Mouse (Mus musculus) heart, adult 2 months (tissue): ENCODE measurements at regions not wholly inside any gene's neighbourhood (a gene's known extent, or its start where the extent isn't known, plus 50 kb on each side); places are given as distances from the start of the nearest gene placed in this dataset.

Source experiments
- CTCF ChIP-seq: fragments of 200-600 bp; IDR thresholded peaks from 2 replicates; pipeline ENCODE4 v1.8.1; 2022; ENCODE audit warnings: antibody characterized with exemption, mild to moderate bottlenecking, moderate library complexity
- EP300 ChIP-seq: fragments of 200-500 bp; IDR thresholded peaks from 2 replicates; pipeline ENCODE4 v1.6.1; 2011; ENCODE audit warnings: low read depth, low read length, control low read depth; ENCODE audit not compliant: insufficient read depth

GRCm38 (mm10) chr8:107776906-107777305, 165.5 kb upstream of the Zfhx3 start:
- TF ChIP-seq EP300, result no peak
- TF ChIP-seq CTCF, result no peak
